Mouse (Mus musculus) limb, embryonic 14.5 days (tissue): Measurements from ENCODE around the gene Selenow. TPM values are rescaled to one million over a fixed set of nuclear protein-coding genes. Genes with fewer than 3 reads are reported as not detected.

ENCODE experiments used
- ATAC-seq: fragments of 200-750 bp; cut with Nextera tagmentation; 2 replicates; pipeline ENCODE4 v1.8.0; 2017; ENCODE audit warnings: low read depth, moderate number of reproducible peaks, moderate TSS enrichment; ENCODE audit not compliant: low FRiP score
- DNase-seq: peaks from one replicate; pipeline ENCODE4 v3.0.0-alpha.2; 2015; ENCODE audit warnings: low spot score
- H3K27ac ChIP-seq: fragments of 300-500 bp; sonication (generic); replicated peaks from 2 replicates; pipeline ENCODE4 v1.5.1; 2014; ENCODE audit warnings: low read depth, mild to moderate bottlenecking, low read length, moderate library complexity, mixed read lengths
- H3K27me3 ChIP-seq: fragments of 300-500 bp; sonication (generic); 2 replicates; pipeline ENCODE4 v1.6.1; 2014; ENCODE audit warnings: low read length, mixed read lengths; ENCODE audit not compliant: control insufficient read depth, insufficient read depth
- H3K36me3 ChIP-seq: fragments of 300-500 bp; sonication (generic); 2 replicates; pipeline ENCODE4 v1.6.1; 2014; ENCODE audit warnings: mild to moderate bottlenecking, low read length, moderate library complexity, mixed read lengths; ENCODE audit not compliant: control insufficient read depth, insufficient read depth
- H3K4me1 ChIP-seq: fragments of 300-500 bp; sonication (generic); 2 replicates; pipeline ENCODE4 v1.6.1; 2014; ENCODE audit warnings: antibody characterized with exemption, low read length, mixed read lengths; ENCODE audit not compliant: control insufficient read depth, insufficient read depth
- H3K4me2 ChIP-seq: fragments of 300-500 bp; sonication (generic); replicated peaks from 2 replicates; pipeline ENCODE4 v1.6.1; 2014; ENCODE audit warnings: low read depth, mild to moderate bottlenecking, low read length, moderate library complexity; ENCODE audit not compliant: severe bottlenecking
- H3K4me3 ChIP-seq: fragments of 300-500 bp; sonication (generic); replicated peaks from 2 replicates; pipeline ENCODE4 v1.5.1; 2014; ENCODE audit warnings: low read length
- H3K9ac ChIP-seq: fragments of 300-500 bp; sonication (generic); 2 replicates; pipeline ENCODE4 v1.6.1; 2014; ENCODE audit warnings: mild to moderate bottlenecking, low read depth, low read length, moderate library complexity; ENCODE audit not compliant: severe bottlenecking
- H3K9me3 ChIP-seq: fragments of 300-500 bp; sonication (generic); 2 replicates; pipeline ENCODE4 v1.6.1; 2016; ENCODE audit warnings: low read length; ENCODE audit not compliant: control insufficient read depth
- POLR2A ChIP-seq: fragments of 200-500 bp; IDR thresholded peaks from 2 replicates; pipeline ENCODE4 v1.8.0; 2012; ENCODE audit warnings: inconsistent platforms, mild to moderate bottlenecking, moderate library complexity, borderline replicate concordance; ENCODE audit not compliant: insufficient read depth, insufficient read length; ENCODE audit errors: extremely low read depth
- WGBS: fragments of 180-500 bp; shearing (Covaris S2); extraction: QIAGEN DNeasy Blood & Tissue Kit; methylation state at CpG from one replicate; pipeline ENCODE4 v1.1.7; 2014; 5-methylcytosine and 5-hydroxymethylcytosine counted together
- polyA plus RNA-seq, 2 experiments: library from polyadenylated mRNA; depleted of rRNA in 1 of 2; stranded (reverse) in 1 of 2; unstranded in 1 of 2; fragments of >200 nt; fragmentation: Nextera tagmentation in 1 of 2; extraction: Ambion mirVana in 1 of 2; gene quantifications; 2 replicates each; pipeline versions ENCODE4 v1.2.1 to v1.2.3; 2012 to 2014

Selenow gene
- polyA plus RNA-seq, 2 experiments = 588 to 1,065 TPM

DNA sequence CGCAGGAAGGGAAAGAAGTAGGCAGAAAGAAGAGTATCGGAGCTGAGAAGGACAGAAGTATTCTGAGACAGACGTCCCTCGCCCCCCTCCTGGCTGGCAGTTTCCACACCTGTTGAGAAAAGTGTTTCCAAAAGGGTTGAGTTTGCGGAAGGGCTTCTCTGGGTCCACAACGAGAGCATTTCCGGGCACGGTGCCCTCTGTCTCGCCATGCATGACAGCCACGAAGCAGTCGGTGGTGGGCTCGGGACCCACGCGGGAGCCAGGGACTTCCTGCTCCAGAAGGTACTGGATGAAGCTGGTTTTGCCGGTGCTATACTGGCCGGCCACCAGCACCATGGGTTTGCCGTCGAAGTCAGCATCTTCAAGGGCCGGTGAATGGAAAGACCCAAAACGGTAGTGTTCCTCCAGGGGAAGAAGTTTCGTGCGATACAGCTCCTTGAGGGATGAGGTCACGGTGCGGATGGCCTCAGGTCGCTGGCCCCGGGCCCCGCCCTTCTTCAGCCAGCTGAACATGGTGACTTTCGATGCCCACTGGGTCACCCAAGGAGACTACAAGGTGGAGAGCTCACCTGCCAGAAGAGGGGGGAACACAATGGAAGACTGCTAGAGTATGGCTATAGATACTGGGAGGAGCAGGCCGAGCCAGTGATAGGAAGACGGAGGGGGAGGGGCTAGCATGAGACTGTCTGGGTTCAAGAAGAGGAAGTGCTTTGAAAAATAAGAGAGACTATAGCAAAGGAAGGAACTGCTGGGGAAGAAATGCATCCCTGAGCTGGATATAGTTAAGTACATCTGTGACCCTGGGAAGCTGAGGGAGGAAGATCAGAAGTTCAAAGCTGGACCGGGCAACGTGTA, 41.8 kb upstream of the Selenow start:
- H3K4me2 ChIP-seq = peak overlapping the region; percentile 17; the same call in 1 of the 2 replicates
- H3K4me3 ChIP-seq = no peak overlapping the region
- 83% methylated on average over 32 of the region's 32 CpGs for WGBS
- peak overlapping the region; percentile 89; the same call in 1 of the 2 replicates for H3K27ac ChIP-seq
- H3K27me3 ChIP-seq = no peaks in the 10 kb centered on the region
- no peak for ATAC-seq
- no peaks in the 10 kb centered on the region for H3K36me3 ChIP-seq
- no peak for TF ChIP-seq POLR2A
- no peaks in the 10 kb centered on the region for H3K9me3 ChIP-seq
- no peak for DNase-seq
- no peak overlapping the region for H3K9ac ChIP-seq
- peaks cover 29% of the 10 kb centered on the region for H3K4me1 ChIP-seq

DNA sequence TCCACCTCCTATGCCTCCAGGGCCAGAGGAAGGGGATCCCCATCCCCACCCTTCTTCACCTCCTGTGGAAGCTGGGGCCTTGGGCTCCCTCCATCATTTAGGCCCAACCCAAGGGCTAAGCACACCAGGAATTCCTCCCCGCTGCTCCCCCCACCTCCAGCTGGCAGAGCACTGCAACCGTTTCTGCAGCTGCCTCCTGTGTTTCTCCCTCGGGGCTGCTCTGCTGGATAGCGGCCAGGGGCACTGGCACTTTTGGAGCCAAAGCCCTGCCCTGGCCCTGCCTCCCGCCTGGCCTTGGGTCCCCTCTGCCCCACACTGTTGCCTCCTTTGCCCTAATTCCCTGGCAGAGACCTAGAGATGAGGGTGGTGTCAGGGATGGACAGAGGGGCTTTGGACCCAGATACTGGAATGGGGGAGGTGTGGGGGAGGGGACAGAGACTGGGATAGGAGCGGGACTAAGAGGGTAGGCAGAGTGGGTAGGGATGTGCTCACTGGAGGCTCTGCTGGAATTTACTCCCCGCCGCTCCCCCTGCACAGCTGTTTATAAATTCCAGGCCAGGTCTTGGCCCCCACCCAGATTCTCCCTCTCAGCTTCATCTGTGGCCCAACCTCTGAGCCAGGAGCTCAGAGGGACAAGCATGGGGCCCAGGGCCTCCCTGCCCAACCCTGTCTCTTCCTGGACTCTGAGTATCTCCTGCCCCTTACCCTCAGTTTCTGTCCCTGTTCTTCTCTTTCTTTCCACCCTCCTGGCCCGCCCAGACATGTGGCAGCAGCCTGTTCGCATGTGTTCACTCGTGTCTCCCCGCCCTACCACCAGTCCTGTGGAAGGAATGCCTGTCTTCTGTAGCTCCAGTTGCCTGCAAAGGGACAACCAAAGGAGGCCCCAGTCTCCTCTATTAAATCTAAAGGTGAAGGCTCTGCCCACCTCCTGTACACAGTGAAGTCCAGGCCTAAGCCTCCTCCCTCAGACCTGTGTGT, 40.4 kb upstream of the Selenow start:
- WGBS = 14% methylated on average over 12 of the region's 12 CpGs
- Histone ChIP-seq H3K4me2 (peak overlapping the region; percentile 32), H3K27ac (peak overlapping the region; percentile 89), H3K27me3 (no peaks in the 10 kb centered on the region), H3K4me1 (peaks cover 29% of the 10 kb centered on the region), H3K9me3 (no peaks in the 10 kb centered on the region), H3K4me3 (no peak overlapping the region), H3K9ac (peak overlapping the region; percentile 38; the same call in 1 of the 2 replicates), H3K36me3 (peaks cover 7% of the 10 kb centered on the region)
- peak; percentile 84 for ATAC-seq
- TF ChIP-seq POLR2A = no peak
- DNase-seq = peak; percentile 90

DNA sequence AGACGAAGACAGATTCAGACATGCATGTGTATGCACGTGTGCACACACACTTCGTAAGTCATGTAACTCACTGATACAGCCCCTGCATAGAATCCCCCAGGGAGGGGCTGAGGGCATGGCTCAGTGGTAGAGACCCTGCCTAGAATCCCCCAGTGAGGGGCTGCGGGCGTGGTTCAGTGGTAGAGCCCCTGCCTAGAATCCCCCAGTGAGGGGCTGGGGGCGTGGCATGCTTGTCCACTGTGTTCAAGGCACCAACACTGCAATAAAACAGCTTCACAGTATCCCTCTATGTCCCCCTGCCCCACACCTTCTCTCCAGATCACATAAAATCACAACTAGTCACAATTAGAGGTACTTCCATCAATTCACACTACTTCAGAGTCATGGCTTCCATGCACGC, 39.6 kb upstream of the Selenow start:
- no peak for ATAC-seq
- Histone ChIP-seq H3K4me1 (peaks cover 29% of the 10 kb centered on the region), H3K36me3 (peaks cover 15% of the 10 kb centered on the region), H3K4me3 (no peak overlapping the region), H3K9me3 (no peaks in the 10 kb centered on the region), H3K4me2 (peak overlapping the region; percentile 32), H3K27ac (peak overlapping the region; percentile 89), H3K9ac (no peak overlapping the region), H3K27me3 (no peaks in the 10 kb centered on the region)
- WGBS = 76% methylated on average over 7 of the region's 7 CpGs
- DNase-seq = no peak
- no peak for TF ChIP-seq POLR2A

DNA sequence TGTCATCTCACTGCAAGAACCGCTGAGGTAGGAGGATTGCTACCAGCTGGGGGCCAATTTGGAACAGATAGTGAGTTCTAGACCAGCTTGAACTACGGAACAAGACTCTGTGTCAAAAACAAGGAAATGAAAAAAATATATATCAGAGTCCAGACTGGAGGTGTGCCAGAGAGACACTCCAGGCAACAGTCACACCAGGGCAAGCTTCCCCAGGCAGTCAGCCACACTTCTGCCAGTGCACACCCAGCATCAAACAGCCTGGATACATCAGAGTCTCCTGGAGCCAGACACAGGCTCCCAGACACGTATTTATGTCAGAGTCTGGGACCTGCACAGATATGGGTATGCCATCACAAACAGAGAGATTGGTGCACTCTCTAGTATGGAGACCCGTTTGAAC, 39.0 kb upstream of the Selenow start:
- no peaks in the 10 kb centered on the region for H3K27me3 ChIP-seq
- peak overlapping the region; percentile 89; the same call in 1 of the 2 replicates for H3K27ac ChIP-seq
- H3K9me3 ChIP-seq = no peaks in the 10 kb centered on the region
- no peak overlapping the region for H3K4me2 ChIP-seq
- WGBS = 49% methylated on average over 4 of the region's 4 CpGs
- DNase-seq (no peak), ATAC-seq (no peak)
- H3K36me3 ChIP-seq = peaks cover 20% of the 10 kb centered on the region
- peaks cover 29% of the 10 kb centered on the region for H3K4me1 ChIP-seq
- no peak overlapping the region for H3K9ac ChIP-seq
- no peak overlapping the region for H3K4me3 ChIP-seq
- no peak for TF ChIP-seq POLR2A

DNA sequence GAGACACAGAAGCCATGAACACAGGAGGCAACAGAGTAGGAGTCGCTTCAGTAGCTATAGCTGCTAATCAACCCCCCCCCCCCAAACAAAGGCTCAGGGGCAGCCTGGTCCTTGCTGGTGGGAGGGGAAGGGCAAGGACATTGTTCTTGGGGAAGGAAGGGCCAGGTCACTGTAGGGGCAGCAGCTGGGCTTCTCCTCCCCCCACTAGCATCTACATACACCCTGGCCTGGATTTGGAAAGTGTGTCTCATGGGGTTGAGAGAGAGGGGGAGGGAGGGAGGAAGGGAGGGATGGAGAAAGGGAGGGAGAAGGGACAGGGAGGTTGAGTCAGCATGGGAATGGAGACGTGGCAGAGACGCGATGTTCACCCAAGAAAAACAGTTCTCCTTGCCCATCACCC, 38.5 kb upstream of the Selenow start:
- Histone ChIP-seq H3K4me2 (no peak overlapping the region), H3K4me3 (no peak overlapping the region), H3K4me1 (peaks cover 29% of the 10 kb centered on the region), H3K27me3 (no peaks in the 10 kb centered on the region), H3K9ac (no peak overlapping the region), H3K36me3 (peaks cover 21% of the 10 kb centered on the region), H3K9me3 (no peaks in the 10 kb centered on the region), H3K27ac (no peak overlapping the region)
- no peak for DNase-seq
- TF ChIP-seq POLR2A = no peak
- 50% methylated on average over 4 of the region's 4 CpGs for WGBS
- no peak for ATAC-seq
